Mouse (Mus musculus) intestine, postnatal 0 days (tissue): Measurements from ENCODE around the gene Vps51. TPM values are rescaled to one million over a fixed set of nuclear protein-coding genes. Genes with fewer than 3 reads are reported as not detected.

Source experiments
- ATAC-seq: fragments of 200-750 bp; cut with Nextera tagmentation; 2 replicates; pipeline ENCODE4 v1.8.0; 2017; ENCODE audit warnings: mild to moderate bottlenecking, moderate TSS enrichment, moderate library complexity
- H3K27ac ChIP-seq: fragments of 300-500 bp; sonication (generic); 2 replicates; pipeline ENCODE4 v1.5.1; 2014; ENCODE audit warnings: mild to moderate bottlenecking, low read depth, low read length, moderate library complexity
- H3K27me3 ChIP-seq: fragments of 300-500 bp; sonication (generic); replicated peaks from 2 replicates; pipeline ENCODE4 v1.6.1; 2014; ENCODE audit warnings: low read length, mixed read lengths; ENCODE audit not compliant: control insufficient read depth, insufficient read depth
- H3K36me3 ChIP-seq: fragments of 300-500 bp; sonication (generic); 2 replicates; pipeline ENCODE4 v1.6.1; 2014; ENCODE audit warnings: mild to moderate bottlenecking, moderate library complexity; ENCODE audit not compliant: control insufficient read depth, insufficient read depth
- H3K4me1 ChIP-seq: fragments of 300-500 bp; sonication (generic); replicated peaks from 2 replicates; pipeline ENCODE4 v1.6.1; 2014; ENCODE audit warnings: antibody characterized with exemption, low read length, mixed read lengths; ENCODE audit not compliant: control insufficient read depth, insufficient read depth
- H3K4me2 ChIP-seq: fragments of 300-500 bp; sonication (generic); replicated peaks from 2 replicates; pipeline ENCODE4 v1.6.1; 2014; ENCODE audit warnings: low read depth, mild to moderate bottlenecking, moderate library complexity
- H3K4me3 ChIP-seq: fragments of 300-500 bp; sonication (generic); 2 replicates; pipeline ENCODE4 v1.5.1; 2014; ENCODE audit warnings: low read depth, low read length
- H3K9ac ChIP-seq: fragments of 300-500 bp; sonication (generic); 2 replicates; pipeline ENCODE4 v1.6.1; 2014; ENCODE audit warnings: mild to moderate bottlenecking, low read depth, low read length
- H3K9me3 ChIP-seq: fragments of 300-500 bp; sonication (generic); 2 replicates; pipeline ENCODE4 v1.6.1; 2016; ENCODE audit warnings: mixed run types; ENCODE audit not compliant: control insufficient read depth
- CTCF ChIP-seq: sonication (generic); IDR thresholded peaks from 2 replicates; pipeline ENCODE4 v1.5.1; 2016; ENCODE audit warnings: low read depth, mild to moderate bottlenecking, control low read depth, antibody characterized with exemption, moderate library complexity
- WGBS: fragments of 180-500 bp; shearing (Covaris S2); extraction: QIAGEN DNeasy Blood & Tissue Kit; methylation state at CpG from one replicate; pipeline ENCODE4 v1.1.7; 2014; 5-methylcytosine and 5-hydroxymethylcytosine counted together
- polyA plus RNA-seq: library from polyadenylated mRNA; unstranded; fragments of >200 nt; fragmentation: Nextera tagmentation; extraction: Ambion mirVana; gene quantifications from 2 replicates; pipeline ENCODE4 v1.2.1, GENCODE M21; 2015

The Vps51 gene
- polyA plus RNA-seq, 1 experiment from 2014 or later = 42.4 TPM

- H3K4me2 ChIP-seq = no peak overlapping the region
- no peak overlapping the region for H3K27ac ChIP-seq
- no peaks in the 10 kb centered on the region for H3K36me3 ChIP-seq
- no peak overlapping the region for H3K9ac ChIP-seq
- TF ChIP-seq CTCF = peak; percentile 19; the same call in 1 of the 2 replicates
- H3K4me1 ChIP-seq = no peaks in the 10 kb centered on the region
- no peak overlapping the region for H3K4me3 ChIP-seq
- ATAC-seq = no peak
- H3K27me3 ChIP-seq = no peaks in the 10 kb centered on the region
- H3K9me3 ChIP-seq = no peaks in the 10 kb centered on the region
These were observed 37.0 kb downstream of the Vps51 start for GRCm38 (mm10) chr19:6040002-6040401.

DNA sequence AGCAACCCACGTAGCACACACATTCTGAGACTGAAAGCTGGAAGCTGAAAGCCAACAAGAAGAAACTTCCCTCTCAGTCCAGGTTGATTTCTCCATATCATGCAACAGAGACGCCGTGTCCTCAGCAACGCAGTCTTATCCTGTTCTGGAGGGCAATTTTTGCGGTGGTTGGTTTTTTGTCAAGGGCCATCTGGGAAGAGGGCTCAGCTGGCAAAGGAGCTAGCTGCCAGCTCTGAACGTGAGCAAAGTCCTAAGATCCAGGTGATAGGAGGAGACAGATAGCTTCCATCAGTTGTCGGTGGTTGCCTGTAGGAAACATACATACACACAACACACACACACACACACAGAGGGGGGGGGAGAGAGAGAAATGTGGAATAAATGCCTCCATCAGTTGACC lies 38.7 kb downstream of the Vps51 start:
- TF ChIP-seq CTCF = no peak
- H3K27ac ChIP-seq = no peak overlapping the region
- H3K4me1 ChIP-seq = no peaks in the 10 kb centered on the region
- no peaks in the 10 kb centered on the region for H3K27me3 ChIP-seq
- H3K36me3 ChIP-seq = no peaks in the 10 kb centered on the region
- H3K9me3 ChIP-seq = no peaks in the 10 kb centered on the region
- WGBS = 77% methylated on average over 7 of the region's 7 CpGs
- H3K4me2 ChIP-seq = no peak overlapping the region
- H3K9ac ChIP-seq = no peak overlapping the region
- no peak for ATAC-seq
- H3K4me3 ChIP-seq = no peak overlapping the region

DNA sequence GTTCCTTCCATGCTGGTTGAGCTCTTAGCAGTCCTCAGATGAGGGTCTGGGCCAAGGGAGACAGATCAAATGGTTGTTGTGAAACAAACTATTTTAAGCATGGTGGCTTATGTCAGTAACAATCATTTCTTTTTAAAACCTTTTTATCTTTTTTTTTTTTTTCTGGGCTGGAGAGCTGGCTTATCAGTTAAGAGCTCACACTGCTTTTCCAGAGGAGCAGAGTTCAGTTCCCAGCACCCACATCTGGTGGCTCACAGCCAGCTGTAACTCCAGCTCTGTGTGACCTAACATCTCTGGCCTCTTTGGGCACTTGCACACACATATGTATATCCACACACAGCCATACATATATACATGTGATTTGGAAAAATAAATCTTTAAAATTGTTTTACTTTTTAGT lies 39.3 kb downstream of the Vps51 start:
- no peak for ATAC-seq
- H3K4me3 ChIP-seq = no peak overlapping the region

GRCm38 (mm10) chr19:6035966-6036585 lies 41.0 kb downstream of the Vps51 start:
- no peak for ATAC-seq
- Histone ChIP-seq H3K4me1 (no peaks in the 10 kb centered on the region), H3K4me2 (no peak overlapping the region), H3K9ac (no peak overlapping the region), H3K27ac (no peak overlapping the region), H3K4me3 (no peak overlapping the region), H3K27me3 (no peaks in the 10 kb centered on the region), H3K9me3 (no peaks in the 10 kb centered on the region), H3K36me3 (no peaks in the 10 kb centered on the region)
- TF ChIP-seq CTCF = no peak
- WGBS = 60% methylated on average over 9 of the region's 9 CpGs

More for the DNA sequence above, 39.3 kb downstream of the Vps51 start:
- no peaks in the 10 kb centered on the region for H3K36me3 ChIP-seq
- no peaks in the 10 kb centered on the region for H3K27me3 ChIP-seq
- no peak for TF ChIP-seq CTCF
- no peaks in the 10 kb centered on the region for H3K4me1 ChIP-seq
- H3K9ac ChIP-seq = no peak overlapping the region
- no peaks in the 10 kb centered on the region for H3K9me3 ChIP-seq
- no peak overlapping the region for H3K4me2 ChIP-seq
- H3K27ac ChIP-seq = no peak overlapping the region

- no peak overlapping the region for H3K4me2 ChIP-seq
- no peaks in the 10 kb centered on the region for H3K27me3 ChIP-seq
- H3K27ac ChIP-seq = no peak overlapping the region
- H3K9me3 ChIP-seq = no peaks in the 10 kb centered on the region
- no peak overlapping the region for H3K9ac ChIP-seq
- WGBS = 75% methylated on average over 14 of the region's 14 CpGs
- no peak for ATAC-seq
- no peaks in the 10 kb centered on the region for H3K36me3 ChIP-seq
- H3K4me3 ChIP-seq = no peak overlapping the region
- TF ChIP-seq CTCF = no peak
- H3K4me1 ChIP-seq = no peaks in the 10 kb centered on the region
These were observed 46.3 kb downstream of the Vps51 start for GRCm38 (mm10) chr19:6030520-6031280.

- Histone ChIP-seq H3K4me3 (no peak overlapping the region), H3K27ac (no peak overlapping the region), H3K4me1 (no peaks in the 10 kb centered on the region), H3K9ac (no peak overlapping the region), H3K27me3 (no peaks in the 10 kb centered on the region), H3K4me2 (no peak overlapping the region), H3K9me3 (no peaks in the 10 kb centered on the region), H3K36me3 (no peaks in the 10 kb centered on the region)
- TF ChIP-seq CTCF = no peak
- 84% methylated on average over 9 of the region's 9 CpGs for WGBS
- ATAC-seq = no peak
These were observed 47.6 kb downstream of the Vps51 start for GRCm38 (mm10) chr19:6029426-6029825.
